Mouse (Mus musculus) small intestine, adult 2 months (tissue): Measurements from ENCODE around the gene Stag1. TPM values are rescaled to one million over a fixed set of nuclear protein-coding genes. Genes with fewer than 3 reads are reported as not detected.

Experiments
- H3K27ac ChIP-seq: fragments of 200-500 bp; 2 replicates; pipeline ENCODE4 v1.5.1; 2012; ENCODE audit warnings: low read depth, low read length, control low read depth, inconsistent platforms; ENCODE audit not compliant: insufficient read depth
- H3K27me3 ChIP-seq: fragments of 200-500 bp; 2 replicates; pipeline ENCODE4 v1.6.1; 2012; ENCODE audit warnings: mild to moderate bottlenecking, moderate library complexity, low read length, inconsistent platforms; ENCODE audit not compliant: control insufficient read depth, insufficient read depth
- H3K36me3 ChIP-seq: fragments of 200-500 bp; 2 replicates; pipeline ENCODE4 v1.6.1; 2012; ENCODE audit warnings: mild to moderate bottlenecking, low read length, control low read depth, inconsistent platforms; ENCODE audit not compliant: control insufficient read depth, insufficient read depth
- H3K4me1 ChIP-seq: fragments of 200-500 bp; 2 replicates; pipeline ENCODE4 v1.6.1; 2012; ENCODE audit warnings: low read length, inconsistent platforms, mixed read lengths; ENCODE audit not compliant: control insufficient read depth, insufficient read depth, insufficient read length
- H3K4me3 ChIP-seq: fragments of 200-500 bp; 2 replicates; pipeline ENCODE4 v1.5.1; 2012; ENCODE audit warnings: low read depth, mild to moderate bottlenecking, control low read depth, inconsistent platforms, low read length, moderate library complexity
- CTCF ChIP-seq: fragments of 200-500 bp; IDR thresholded peaks from 2 replicates; pipeline ENCODE4 v1.5.1; 2012; ENCODE audit warnings: low read depth, mild to moderate bottlenecking, control low read depth, inconsistent platforms, low read length, moderate library complexity, mixed read lengths; ENCODE audit not compliant: insufficient replicate concordance, insufficient read length; ENCODE audit errors: extremely low read depth
- POLR2A ChIP-seq: fragments of 200-500 bp; IDR thresholded peaks from 2 replicates; pipeline ENCODE4 v1.6.1; 2012; ENCODE audit warnings: low read depth, mild to moderate bottlenecking, control low read depth, inconsistent platforms, low read length, moderate library complexity
- WGBS: fragments of 180-500 bp; shearing (Covaris S2); methylation state at CpG from one replicate; pipeline ENCODE4 v1.1.7; 2018; 5-methylcytosine and 5-hydroxymethylcytosine counted together
- polyA plus RNA-seq: library from polyadenylated mRNA; depleted of rRNA; stranded (reverse); fragments of >200 nt; gene quantifications from 2 replicates; pipeline ENCODE4 v1.2.3, GENCODE M21; 2012

Stag1 gene
- polyA plus RNA-seq, 1 experiment: 0.89 TPM

DNA sequence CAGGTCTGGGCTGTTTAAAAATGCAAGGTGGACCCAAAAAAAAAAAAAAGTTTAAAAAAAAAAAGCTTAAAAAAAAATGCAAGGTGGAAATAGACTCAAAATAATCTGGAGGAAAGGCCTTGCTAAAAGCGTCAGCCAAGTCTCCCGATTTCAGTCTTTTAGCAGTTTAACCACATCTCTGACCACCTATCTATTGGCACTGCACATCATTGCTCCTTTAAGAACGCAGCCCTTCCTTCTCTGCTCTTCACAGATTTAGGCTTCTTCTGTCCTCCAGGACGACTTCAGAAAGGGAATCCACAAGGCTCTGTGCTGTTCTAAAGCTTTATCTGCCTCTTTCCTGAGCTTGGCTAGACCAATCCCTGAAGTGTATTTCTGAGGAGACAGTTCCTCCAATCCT, 366.5 kb downstream of the Stag1 start:
- H3K27me3 ChIP-seq: no peaks in the 10 kb centered on the region
- peaks cover 5% of the 10 kb centered on the region; the same call in 1 of the 2 replicates for H3K4me1 ChIP-seq
- 82% methylated on average over 4 of the region's 4 CpGs for WGBS
- no peak for TF ChIP-seq POLR2A
- no peak for TF ChIP-seq CTCF
- no peak overlapping the region for H3K4me3 ChIP-seq
- H3K27ac ChIP-seq: no peak overlapping the region
- H3K36me3 ChIP-seq: 0 out of 2 replicates have a peak, but pooled peaks cover 2% of the 10 kb centered on the region

DNA sequence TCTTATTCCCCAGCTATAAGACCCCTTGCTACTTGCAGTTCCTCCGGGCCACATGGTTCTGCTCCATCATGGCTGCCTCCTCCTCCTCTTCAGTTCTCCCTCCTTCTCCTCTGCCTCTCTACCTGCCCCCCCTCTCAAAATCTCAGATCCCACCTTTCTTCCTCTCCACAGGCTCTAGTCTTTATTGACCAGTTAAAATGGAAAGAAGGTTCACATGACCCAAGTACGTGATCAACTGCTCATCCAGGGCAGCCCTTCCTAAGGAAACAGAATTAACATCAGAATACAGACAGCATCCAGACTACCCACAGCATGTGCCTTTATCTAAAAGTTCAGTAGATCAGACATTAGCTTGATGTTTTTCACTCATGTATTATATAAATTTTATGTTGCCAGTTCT, 371.9 kb downstream of the Stag1 start:
- no peak overlapping the region for H3K4me3 ChIP-seq
- WGBS: 95% methylated on average over 2 of the region's 2 CpGs
- no peaks in the 10 kb centered on the region for H3K36me3 ChIP-seq
- H3K27ac ChIP-seq: no peak overlapping the region
- no peak for TF ChIP-seq CTCF
- TF ChIP-seq POLR2A: no peak
- H3K27me3 ChIP-seq: no peaks in the 10 kb centered on the region
- peaks cover 5% of the 10 kb centered on the region; the same call in 1 of the 2 replicates for H3K4me1 ChIP-seq

DNA sequence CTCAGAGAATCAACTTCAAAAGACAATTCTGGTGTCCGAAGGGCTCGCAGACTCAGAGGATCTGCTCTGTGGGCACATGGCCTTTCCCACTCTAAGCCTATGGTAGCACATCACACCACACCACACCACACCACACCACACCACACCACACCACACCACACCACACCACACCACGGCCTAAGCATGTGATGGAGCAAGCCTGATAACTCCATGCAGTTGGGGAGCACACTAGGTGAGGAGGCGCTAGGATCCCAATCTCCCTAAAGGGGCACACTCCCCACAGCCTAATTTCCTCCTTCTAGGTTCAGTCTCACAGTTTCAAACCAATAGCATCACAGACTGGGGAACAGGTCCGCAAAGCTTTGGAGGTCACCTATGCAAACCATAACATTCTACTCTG, 381.1 kb downstream of the Stag1 start:
- Histone ChIP-seq H3K27ac (no peak overlapping the region), H3K36me3 (peaks cover 5% of the 10 kb centered on the region), H3K27me3 (no peaks in the 10 kb centered on the region), H3K4me1 (no peaks in the 10 kb centered on the region), H3K4me3 (no peak overlapping the region)
- 95% methylated on average over 5 of the region's 5 CpGs for WGBS
- TF ChIP-seq CTCF: no peak
- TF ChIP-seq POLR2A: no peak

DNA sequence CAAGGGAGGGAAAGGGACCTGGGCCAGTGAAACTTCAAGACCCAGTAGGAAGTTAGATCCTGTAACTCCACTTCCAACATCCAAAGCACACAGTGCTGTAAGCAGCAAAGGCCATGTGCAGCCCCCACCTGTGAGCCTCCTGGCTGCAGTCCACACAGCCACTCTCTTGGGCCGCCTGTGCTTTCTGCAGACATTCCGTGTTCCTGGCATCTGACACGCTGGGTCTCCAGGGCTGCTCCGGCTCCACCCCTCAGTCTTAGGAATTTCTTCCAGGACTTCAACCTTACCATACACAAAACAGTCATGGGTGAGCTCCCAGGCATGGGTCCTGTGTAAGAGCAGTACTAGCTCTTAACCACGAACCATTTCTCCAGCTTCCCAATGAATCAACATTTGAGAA, 381.7 kb downstream of the Stag1 start:
- no peak for TF ChIP-seq POLR2A
- no peak overlapping the region for H3K27ac ChIP-seq
- H3K36me3 ChIP-seq: peaks cover 7% of the 10 kb centered on the region
- no peak overlapping the region for H3K4me3 ChIP-seq
- 67% methylated on average over 5 of the region's 5 CpGs for WGBS
- H3K4me1 ChIP-seq: peaks cover 1% of the 10 kb centered on the region; the same call in 1 of the 2 replicates
- H3K27me3 ChIP-seq: no peaks in the 10 kb centered on the region

DNA sequence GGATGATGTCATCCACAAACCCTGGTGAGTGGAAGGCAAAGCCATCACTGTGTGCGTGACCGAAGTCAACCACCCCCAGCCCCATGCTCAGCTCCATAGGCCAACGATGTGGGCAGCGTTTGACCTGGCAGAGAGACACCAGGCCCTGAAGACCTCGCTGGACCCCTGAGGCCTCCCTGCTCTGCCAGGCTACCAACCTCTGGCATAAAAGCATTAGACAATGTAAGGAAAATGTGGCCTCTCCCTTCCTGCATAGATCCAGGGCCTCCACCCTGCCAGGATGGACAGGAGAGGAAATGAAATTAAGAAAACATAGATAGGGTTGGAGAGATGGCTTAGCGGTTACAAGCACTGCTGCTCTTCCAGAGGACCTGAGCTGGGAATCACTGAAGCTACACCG, 385.2 kb downstream of the Stag1 start:
- WGBS: 86% methylated on average over 7 of the region's 7 CpGs
- no peaks in the 10 kb centered on the region for H3K27me3 ChIP-seq
- TF ChIP-seq CTCF: no peak
- no peak for TF ChIP-seq POLR2A
- no peak overlapping the region for H3K27ac ChIP-seq
- H3K36me3 ChIP-seq: peaks cover 7% of the 10 kb centered on the region
- no peak overlapping the region for H3K4me3 ChIP-seq
- peaks cover 19% of the 10 kb centered on the region for H3K4me1 ChIP-seq

DNA sequence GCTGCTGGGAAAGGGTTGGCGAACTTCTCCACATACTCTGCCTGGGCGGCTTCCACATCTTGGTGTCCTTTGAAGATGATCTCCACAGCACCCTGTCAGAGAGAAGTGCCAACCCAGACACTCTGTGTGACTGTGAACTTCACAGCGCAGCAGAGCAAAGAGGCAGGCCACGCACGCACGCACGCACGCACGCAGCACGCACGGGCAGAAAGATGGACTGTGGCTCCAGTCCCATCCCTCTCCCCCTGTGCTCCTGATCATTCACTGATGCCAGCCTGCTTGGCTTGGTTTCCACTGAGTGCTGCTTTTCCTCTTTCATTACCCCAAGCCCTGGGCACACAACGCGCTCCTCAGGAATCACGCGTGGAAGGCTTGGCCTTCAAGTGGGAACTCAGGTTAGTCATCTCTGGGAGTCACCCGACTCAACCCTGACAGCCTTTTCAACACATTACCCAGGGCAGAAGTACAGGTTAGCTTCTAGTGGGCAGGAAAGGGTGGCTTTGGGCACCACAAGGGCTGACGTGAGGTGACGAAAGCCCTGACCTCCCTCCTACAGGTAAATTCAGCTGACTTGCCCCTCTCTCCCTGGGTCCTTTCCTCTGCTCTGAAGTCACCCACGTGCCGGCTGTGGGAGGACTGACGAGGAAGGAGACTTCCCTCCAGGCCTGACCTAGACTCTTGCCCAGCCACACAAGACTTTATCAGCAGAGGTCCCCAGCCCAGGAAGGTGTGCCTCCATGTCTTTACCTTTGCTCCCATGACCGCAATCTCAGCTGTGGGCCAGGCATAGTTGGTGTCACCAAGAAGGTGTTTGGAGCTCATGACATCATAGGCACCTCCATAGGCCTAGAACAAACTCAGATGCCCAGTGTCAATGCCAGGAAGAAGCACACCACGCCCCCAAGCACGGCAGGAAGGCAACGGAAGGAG, 387.0 kb downstream of the Stag1 start:
- WGBS: 78% methylated on average over 25 of the region's 25 CpGs
- H3K36me3 ChIP-seq: peaks cover 7% of the 10 kb centered on the region; the same call in 1 of the 2 replicates
- peak overlapping the region; percentile 40 for H3K27ac ChIP-seq
- no peaks in the 10 kb centered on the region for H3K27me3 ChIP-seq
- H3K4me3 ChIP-seq: no peak overlapping the region
- peaks cover 20% of the 10 kb centered on the region for H3K4me1 ChIP-seq
- TF ChIP-seq CTCF (no peak), POLR2A (no peak)

DNA sequence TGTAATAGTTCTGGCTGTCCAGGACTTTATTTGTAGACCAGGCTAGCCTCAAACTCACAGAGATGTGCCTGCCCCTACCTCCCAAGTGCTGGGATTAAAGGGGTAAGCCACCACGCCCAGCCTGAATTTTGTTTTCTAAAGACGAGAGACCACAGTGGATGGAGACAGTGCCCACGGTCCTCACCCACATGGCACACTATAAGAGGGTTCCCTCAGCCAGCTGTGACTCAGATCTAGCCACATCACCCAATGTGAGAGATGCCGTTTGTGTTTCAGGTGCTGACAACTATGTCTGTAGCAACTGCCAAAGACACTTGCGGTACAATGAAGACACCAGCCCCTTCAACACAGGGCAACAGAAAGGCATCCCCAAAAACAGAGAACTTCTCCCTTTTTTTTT, 389.4 kb downstream of the Stag1 start:
- Histone ChIP-seq H3K4me3 (no peak overlapping the region), H3K27me3 (no peaks in the 10 kb centered on the region), H3K27ac (no peak overlapping the region), H3K36me3 (peaks cover 7% of the 10 kb centered on the region; the same call in 1 of the 2 replicates), H3K4me1 (peaks cover 27% of the 10 kb centered on the region)
- TF ChIP-seq CTCF: no peak
- TF ChIP-seq POLR2A: no peak
- WGBS: 92% methylated on average over 5 of the region's 5 CpGs
